Mouse (Mus musculus) spleen, postnatal 14 days (tissue): ENCODE results near the gene Slc25a39.
"Not testable (repeated sequence)": the region's sequence is repeated elsewhere in the genome, so short reads cannot be mapped to it uniquely, and the experiment has no call there.

ENCODE experiments used
- DNase-seq, 2 experiments: peaks; one replicate each; pipeline ENCODE4 v3.0.0; 2021 to 2022; ENCODE audit warnings: low spot score in 2 of 2

Gene Slc25a39

DNA sequence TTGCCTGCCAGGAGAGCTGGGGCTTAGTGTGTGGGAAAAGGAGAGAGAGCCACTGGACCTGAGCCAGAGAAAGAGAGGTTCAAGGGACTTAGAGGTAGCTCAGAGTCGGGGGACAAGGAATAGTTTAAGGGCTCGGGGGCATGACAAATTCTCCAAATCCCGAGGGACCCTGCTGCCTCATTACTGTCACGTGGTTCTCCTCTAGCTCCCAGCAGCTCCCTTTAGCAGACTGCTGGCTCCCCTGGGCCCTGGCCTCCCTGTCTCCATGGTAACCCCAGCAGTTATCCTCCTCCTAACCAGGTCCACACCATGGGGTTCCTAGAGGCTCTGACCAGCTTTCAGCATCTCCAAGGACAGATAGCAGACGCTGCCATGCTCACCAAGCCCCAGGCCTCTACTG lies 12.5 kb downstream of the Slc25a39 start:
- DNase-seq, result no peak

DNA sequence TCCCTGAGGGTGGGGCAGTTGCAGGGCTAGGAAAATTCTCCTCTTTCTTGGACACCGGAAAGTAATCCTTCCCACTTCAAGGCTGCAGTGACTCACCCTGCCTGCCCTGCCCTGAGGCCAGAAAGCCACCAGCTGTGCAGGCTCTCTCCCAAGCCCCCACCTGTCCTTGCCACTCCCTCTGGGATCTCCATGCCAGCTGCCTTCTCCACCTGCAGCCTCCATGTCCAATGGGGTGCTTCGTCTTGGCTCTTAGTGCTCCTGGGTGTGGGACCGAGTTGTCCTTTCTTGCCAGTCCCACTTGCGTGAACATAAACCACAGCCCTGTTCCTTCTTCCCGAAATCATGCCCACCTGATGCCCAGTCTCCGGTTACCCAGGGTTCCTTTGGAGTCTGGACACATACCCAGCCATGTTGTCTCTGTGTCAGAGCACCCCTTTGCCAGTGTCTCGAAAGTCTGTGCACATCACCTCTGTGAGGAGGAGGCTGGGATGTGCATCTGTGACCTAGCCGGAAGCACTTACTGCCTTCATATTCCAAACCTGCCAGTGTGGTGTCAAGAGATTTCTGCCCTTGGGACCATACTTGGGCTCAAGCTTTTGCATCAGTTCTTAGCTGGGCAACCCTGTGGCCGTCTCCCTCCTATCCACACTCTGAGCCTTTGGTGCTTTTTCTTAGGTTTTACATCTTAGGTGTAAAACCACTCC lies 13.2 kb downstream of the Slc25a39 start:
- no peak for DNase-seq

DNA sequence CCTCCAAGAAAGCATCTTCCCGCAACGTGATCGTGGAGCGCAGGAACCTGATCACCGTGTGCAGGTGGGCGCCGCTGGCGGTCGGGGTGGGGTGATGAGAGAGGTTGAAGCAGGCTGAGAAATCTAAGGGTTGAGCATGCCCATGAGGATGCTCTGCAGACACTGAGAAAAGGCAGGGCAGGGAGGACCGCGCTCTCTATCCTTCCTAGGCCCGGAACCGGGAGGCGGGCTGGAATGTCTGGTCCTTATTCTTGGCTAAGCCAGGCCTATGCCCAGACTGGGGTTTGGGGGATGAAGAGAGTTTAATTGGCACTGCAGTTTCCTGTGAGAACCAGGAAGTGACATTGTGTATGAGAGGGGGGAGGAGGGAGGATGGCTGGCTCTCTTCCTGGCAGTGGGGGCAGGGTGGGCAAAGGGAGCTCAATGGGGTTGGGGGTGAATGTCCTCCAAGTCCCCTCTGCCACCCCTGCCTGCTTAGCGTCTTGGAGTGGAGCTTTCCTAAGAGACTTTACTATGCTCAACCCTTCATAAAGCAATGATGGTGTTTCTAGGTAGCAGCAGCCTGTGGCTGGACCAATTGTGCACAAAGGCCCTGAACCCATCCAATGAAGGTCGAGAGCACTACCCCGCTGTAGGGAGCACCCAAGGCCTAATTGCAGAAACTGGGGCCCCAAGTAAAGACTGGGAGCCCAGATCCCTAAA lies 13.9 kb downstream of the Slc25a39 start:
- DNase-seq, result no peak

DNA sequence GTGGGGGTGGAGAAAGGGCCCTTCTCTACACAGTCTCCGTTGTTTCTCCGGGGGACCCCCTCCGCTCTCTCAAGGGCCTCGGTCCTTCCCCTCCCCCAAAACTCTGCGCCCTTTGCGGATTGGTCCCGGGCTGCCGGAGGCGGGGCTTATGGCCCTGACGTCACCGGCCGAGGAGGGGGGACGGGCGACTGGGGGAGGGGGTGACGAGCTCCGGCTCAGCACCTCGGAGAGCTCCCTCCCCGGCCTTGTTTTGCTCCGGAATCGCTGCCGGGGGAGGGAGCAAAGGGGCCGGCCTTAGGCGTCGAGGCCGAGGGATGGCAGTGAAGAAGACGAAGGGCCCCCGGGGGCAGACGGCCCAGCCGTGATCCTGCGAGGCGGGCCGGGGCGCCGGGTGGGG lies 14.5 kb downstream of the Slc25a39 start, which contains the start of gene Rundc3a:
Gene Rundc3a (plus strand): TSS at position 166 of the 397 bp plus-strand sequence.
- peak; percentile 57 to 74 for DNase-seq

DNA sequence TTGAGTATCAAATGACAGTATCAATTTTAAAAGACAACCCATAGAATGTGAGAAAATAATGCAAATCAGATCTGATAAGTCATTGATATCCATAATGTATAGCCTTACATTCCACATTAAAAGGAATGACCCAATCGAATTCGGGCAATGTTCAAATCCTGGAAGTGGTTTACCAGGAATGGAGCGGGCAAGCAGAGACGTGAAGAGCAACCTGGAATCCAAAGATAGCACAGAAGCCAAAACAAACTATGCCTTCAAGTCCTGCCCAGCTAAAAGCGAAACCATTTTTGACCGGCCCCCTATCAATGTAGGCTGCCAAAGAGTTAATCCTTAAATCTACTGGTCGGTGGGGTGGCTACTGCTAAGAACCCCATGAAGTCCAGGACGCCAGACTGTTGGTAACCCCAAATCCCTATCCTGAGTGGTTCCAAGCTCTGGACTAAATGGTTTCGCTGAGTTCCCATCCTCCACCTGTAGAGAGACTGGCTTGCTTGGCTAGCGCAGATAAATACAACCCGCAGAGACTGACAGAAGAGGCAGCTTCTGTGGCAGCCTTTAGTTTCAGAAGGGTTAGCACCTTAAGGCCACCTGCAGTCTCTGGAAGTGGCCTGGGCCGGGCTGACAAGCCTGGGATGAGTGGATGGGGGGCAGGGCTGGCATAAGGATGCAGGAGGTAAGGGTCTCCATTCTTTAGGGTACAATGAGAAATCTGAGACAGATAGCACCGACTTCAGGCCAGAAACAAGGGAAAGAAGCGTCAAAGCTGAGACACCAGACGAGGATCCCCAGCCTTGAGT lies 15.1 kb downstream of the Slc25a39 start:
- DNase-seq, result no peak

DNA sequence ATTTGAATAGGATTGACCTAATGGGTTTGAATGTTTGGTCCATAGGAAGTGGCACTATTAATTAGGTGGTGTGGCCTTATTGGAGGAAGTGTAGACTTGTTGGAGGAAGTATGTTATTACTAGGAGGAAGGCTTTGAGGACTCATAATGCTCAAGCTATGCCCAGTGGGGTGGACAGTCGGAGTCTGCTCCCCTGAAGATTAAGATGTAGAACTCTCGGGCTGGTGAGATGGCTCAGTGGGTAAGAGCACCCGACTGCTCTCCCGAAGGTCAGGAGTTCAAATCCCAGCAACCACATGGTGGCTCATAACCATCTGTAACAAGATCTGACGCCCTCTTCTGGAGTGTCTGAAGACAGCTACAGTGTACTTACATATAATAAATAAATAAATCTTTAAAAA lies 18.3 kb downstream of the Slc25a39 start:
- DNase-seq, result not testable (repeated sequence)

DNA sequence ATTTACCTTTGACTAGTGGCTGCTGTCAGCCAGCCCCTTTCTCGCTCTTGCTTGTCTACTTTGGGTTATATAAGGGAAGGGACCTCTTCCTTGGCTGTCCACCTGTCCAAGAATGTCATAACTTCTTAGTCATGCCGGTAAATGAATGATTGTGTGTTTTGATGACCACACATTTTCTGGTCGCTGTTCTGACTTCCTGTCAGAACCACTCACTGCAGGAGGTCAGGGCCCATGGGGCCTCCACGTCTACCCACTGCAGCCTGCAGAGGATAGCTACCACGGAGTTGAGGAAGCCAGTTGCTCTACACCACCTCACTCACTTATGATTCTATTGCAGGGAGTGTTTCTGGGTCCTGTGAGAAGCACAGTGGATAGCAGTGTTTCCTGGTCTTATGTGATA lies 21.6 kb downstream of the Slc25a39 start:
- no peak for DNase-seq

DNA sequence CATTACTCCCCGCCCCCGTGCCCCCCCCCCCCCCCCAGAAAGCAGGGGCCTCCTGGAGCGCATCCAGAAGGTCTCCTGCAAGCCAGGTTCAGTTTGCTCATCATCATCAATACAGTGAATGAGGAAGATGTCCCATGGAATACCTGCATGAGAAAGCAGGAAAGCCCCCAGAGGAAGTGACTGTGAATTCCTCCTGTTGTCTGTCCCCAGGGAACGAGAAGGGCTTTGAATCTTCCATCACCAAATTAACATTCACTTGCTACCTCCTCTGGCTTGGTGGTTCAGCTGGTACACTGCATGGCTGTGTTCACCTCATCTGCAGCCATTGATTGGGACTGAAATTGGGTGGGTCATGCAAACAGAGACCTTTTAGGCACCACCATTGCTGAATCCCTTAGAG lies 22.7 kb downstream of the Slc25a39 start:
- DNase-seq, result no peak

DNA sequence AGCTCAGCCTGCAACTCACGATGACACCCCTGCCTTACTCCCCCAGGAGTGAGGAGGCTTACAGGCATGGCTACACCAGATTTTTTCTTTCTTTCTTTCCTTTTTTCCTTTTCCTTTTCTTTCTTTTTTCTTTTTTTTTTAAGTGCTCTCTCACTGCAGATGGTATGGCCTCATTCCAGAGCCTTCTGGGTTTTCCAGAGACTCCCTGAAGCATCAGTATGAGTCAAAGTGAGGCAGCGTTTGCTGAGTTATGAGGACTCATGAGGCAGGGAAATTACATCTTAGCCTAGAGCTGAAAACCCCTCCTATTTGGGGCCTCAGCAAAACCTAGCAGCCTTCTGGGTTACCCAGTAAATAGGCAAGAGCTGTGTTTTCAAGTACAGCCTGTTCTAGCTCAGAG lies 23.3 kb downstream of the Slc25a39 start:
- no peak for DNase-seq

DNA sequence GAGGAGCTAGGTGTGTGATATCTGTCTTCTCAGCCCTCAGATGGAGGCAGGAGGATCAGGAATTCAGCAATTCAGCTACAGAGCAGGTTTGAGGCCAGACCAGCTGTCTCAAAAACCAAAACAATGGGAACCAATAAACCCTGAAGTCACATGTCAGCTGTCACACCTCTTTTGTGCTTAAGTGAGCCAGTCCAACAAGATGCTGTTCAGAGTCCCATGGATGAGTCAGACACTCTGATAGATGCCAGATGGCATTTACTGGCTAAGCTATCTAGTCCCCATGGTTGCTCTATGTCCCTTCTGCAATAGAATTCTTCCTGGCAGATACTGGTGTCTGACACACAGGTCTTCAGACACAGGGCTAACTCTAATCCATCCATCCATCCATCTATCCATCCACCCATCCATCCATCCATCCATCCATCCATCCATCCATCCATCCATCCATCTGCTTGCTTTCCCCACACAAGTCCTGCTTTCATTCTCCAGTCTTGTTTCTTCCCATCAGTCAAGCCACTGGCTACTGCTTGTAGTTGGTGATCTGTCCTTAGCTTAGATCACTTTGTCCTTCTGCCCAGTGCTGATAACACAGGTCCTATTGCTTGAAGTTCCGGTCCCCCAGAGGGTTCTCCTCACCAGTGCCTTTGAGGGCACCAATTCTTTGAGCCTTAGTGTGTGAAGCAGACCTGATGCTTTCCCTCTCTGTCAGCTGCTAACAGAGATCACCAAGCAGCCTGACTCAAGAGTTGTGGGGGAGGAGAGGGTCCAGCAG lies 24.2 kb downstream of the Slc25a39 start:
- DNase-seq, result no peak

DNA sequence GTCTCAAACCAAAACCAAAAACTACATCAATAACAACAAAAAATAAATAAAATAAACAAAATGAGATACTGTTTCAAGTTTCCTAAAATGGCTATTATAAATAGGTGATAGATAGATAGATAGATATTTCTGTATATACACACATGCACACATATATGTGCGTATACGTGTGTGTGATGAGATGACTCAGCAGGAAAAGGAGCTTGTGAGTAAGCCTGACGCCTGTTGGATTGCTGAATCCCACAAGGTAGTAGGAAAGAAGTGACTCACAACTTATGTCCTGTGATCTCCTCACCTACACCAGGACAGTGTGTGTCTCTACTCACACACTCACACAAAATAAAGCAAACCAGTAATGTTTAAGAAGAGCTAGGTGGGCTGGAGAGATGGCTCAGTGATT lies 25.0 kb downstream of the Slc25a39 start:
- no peak for DNase-seq

DNA sequence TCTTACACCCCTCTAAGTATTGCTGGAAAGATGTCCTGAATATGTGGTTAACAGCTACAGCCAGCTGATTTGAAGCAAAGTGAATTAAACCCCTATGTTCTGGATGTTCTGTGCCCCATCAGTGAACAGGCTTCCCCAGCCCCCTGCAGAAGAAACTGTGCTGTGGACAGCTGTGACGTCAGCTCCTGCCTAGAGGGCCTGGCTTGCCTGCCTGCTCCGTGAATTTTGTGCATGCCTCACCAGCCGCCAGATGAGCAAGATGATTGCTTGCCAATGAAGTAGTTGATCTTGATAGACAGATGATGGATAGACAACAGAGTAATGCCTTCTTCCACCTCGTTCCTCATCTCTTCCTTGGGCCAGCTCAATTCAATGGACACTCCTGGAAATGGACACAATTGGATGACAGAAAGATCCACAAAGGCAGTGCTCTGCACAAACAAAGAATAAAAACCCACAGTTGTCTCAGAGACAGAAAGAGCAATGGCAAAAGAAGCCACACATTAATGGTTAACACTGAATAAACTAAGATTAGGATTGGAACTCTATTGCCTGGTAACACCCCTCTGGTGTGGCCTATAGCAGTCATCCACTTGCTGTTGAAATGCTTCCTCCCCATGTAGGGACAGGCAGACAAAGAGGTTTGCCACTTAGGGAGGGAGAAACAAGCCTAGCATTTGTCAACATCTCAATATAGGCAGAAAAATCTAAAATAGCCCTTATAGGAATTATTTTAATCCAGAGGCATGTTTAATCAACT lies 26.2 kb downstream of the Slc25a39 start:
- no peak for DNase-seq

DNA sequence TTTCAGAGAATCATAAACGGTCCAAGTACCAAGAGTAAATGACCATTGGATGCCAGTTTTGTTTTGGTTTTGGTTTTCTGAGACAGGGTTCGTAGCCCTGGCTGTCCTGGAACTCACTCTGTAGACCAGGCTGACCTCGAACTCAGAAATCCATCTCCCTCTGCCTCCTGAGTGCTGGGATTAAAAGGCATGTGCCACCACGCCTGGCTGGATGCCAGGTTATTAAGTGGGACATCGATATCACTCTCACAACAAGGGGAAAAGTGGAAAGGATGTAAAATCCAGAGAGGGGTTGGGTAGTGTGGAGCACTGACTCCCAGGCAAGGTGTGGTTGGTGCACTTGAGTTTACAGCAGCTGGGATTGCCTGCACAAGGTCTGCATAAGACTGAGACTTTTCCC lies 27.7 kb downstream of the Slc25a39 start:
- no peak for DNase-seq

DNA sequence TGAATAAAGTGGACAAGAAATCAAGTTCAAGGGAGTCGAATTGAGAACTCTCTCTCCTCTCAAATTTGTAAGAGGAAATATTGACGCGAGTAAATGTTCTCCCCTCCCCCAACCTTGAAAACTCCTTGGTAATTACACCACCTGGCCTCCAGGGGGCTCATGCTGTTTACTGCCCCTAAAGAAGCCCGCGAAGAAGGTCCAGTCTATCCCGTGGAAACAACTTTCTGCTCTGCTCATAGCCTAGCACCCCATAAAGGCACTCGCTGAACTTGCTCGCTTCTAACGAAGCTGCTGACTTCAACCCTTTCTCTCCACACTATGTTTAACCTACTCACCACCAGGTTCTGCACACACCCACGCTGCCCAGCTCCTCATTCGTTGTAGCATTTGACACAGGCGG lies 30.6 kb downstream of the Slc25a39 start:
- peak in 1 of 2 experiments; percentile 17 for DNase-seq

DNA sequence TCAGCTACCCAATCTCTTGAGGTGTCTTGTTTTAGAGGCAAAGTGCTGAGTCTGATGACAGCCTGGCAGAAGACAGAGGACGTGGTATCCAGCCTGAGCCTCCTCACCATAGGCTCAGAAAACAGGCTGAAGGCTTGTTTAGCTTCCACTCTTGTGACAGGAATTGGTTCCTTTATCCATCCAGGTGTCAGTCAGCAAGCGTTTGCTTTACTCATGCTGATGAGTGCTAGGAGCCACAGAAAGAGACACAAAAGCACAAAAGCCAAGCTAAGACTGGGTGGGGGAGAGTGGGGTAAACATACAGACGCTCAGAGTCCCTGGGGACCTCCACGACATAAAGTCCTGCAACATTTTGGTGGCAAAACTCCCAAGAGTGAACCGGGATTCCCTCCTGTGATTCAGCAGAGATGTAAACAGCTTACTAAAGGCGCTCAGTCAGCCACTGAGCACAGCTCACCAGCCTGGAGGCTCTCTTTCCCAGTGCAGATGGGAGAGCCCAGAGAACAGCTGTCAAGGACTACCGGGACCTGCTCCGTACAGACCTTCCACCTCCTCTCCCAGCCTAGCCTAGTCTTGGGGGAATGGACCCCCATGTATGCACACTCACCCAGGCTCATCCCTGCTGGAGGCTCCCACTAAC lies 31.4 kb downstream of the Slc25a39 start:
- DNase-seq, result peak in 1 of 2 experiments; percentile 25

DNA sequence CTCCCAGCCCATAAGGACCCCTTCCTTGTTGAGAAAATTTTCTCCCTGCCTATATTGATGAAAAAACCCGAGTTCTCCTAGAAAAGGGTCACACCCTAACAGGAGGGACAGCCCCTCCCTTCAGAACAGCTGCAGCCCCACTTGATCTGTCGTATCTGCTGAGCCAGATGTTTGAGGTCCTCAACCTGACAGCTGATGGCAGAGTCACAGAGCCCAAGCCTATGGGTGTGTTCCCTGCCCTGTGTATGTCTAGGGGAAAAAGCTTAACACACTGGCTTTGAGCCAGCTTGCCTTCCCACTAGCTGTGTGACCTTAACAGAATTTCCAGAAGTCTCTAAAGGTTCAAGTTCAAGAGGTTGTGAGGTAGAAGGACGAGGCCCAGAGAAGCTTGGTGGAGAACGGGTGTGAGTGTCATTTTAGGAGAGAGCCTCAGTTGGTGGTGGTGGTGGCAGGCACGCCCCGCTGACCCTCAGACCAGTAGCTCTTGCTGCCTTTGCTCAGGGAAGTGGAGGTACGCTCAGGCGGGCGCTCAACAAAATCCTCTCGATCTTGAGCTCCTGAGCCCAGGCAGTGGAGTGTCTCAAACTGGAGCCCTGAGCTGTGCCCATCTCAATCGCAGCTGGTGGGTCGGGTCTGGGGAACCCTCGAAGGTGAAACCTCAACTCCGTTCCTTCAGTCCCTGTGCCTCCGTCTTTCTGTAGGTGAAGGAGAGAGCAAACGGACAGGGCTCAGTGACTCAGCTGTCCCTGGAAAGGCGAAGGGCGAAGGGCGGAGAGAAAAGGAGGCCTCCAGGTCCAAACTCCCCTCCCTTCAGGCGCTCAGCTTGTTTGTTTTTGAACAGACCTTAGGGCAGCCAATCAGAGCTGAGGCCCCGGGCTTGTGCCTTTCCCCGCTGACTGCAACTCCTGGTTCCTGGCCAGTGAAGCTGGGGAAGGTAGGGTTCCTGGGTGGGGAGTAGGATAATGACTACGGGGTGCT lies 32.3 kb downstream of the Slc25a39 start:
- peak; percentile 63 to 76 for DNase-seq

DNA sequence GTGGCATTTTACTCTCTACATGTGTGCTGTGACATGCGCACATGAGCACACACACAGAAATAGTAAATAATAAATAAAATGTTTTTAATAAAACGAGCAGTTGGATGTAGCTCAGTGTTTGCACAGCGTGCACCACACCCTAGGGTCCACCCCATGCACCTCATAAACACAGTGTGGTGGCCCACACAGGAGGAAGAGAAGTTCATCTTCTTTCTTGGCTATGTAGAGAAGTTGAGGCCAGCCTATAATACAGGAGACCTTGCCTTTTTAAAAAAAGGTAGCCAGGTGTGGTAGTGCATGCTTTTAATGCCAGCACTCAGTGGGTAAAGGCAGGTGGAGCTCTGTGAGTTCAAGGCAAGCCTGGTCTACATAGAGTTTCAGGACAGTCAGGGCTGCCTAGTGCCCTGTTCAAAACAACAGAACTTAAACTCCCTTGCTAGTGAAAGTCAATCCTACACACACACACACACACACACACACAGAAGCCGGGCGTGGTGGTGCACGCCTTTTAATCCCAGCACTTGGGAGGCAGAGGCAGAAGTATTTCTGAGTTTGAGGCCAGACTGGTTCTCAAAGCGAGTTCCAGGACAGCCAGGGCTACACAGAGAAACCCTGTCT lies 33.5 kb downstream of the Slc25a39 start:
- DNase-seq, result peak in 1 of 2 experiments; percentile 16

DNA sequence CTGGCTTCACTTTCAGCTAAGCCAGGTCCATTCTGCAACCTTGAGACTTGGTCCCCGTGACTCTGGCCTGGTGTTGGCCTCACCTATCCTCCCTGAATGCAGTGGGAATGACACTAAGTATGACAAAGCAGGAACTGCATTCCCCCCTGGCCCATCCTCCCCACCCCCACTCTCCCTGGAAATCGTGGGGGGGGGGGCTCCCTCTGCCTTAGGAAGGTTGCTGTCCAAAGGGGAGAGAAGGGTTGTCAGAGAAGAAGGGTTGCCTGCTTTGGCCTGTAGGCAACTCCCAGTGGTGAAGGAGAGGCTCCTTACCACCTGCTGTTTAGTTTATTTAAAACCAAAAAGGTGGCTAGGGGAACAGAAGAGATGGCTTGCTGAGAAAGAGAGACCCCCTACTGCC lies 34.1 kb downstream of the Slc25a39 start:
- DNase-seq, result peak in 1 of 2 experiments; percentile 7

DNA sequence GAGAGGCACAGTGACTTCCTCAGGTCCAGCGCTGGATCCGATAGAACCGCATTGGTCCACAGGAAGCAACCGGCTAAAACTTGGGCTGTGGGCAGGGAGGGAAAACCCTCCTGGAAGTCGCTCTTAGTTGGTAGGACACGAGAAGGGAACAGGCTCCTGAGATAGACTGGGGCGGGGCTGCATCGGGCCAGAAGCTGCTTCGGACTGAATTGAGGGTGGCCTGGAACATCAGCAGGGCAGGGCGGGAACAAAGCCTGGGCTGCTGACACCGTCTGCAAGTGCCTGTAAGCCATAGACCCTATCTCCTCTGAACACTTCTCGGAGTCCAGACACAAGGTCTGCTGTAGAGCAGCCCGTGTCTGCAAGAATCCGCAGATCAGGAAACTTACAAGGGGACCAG lies 34.8 kb downstream of the Slc25a39 start:
- DNase-seq, result peak in 1 of 2 experiments; percentile 47
